Mouse (Mus musculus): ENCODE results near the gene AU040320. TPM values are rescaled to one million over a fixed set of nuclear protein-coding genes. Genes with fewer than 3 reads are reported as not detected.

The AU040320 gene
- total and polyA plus RNA-seq, 3 experiments: 3.0 to 17.0 (median 15.2) TPM

- no peak for TF ChIP-seq SIN3A (IDR thresholded peaks at IDR 0.05; ENCODE audit: low read length)
Measured at GRCm38 (mm10) chr4:126754736-126755374, 1.5 kb downstream of the AU040320 start (continued).

DNA sequence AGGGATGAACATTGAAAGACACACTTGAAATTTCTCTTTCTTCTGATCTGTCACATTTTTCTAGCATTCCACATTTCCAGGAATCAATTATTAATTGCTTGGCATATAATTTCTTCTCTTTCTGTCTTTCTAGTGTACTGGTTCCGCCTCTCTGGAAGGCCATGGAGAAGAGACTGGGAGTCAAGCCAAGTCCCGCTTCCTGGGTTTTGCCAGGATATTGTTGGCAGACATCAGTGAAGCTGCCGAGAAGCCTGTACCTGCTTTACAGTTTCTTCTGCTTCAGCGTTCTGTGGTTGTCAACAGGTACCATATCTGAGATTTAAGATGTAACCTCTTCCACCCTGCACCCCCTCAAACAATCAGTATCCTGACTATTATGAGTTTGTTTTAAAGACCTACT lies 3.4 kb downstream of the AU040320 start:
- H3K4me2 ChIP-seq (ENCODE audit: insufficient read depth, low read depth, poor library complexity, severe bottlenecking): no peak overlapping the region
- no peak overlapping the region for H3K4me3 ChIP-seq (replicated peaks in 1 of 3; ENCODE audit: low read depth in 2 of 3, low read length in 2 of 3, poor library complexity in 1 of 3)
- H3K36me3 ChIP-seq (replicated peaks in 1 of 2; ENCODE audit: control insufficient read depth in 1 of 2, insufficient read depth in 1 of 2, low read length in 1 of 2): peaks cover 12 to 27% of the 10 kb centered on the region in 2 experiments
- H3K4me1 ChIP-seq (ENCODE audit: control insufficient read depth in 1 of 2, insufficient read depth in 2 of 2): peaks cover 2 to 27% of the 10 kb centered on the region in 2 experiments; a peak in 3 of 4 replicates
- dilution Hi-C loops (cut with MboI; ENCODE audit: extremely low pct_ligation_motif_present, extremely low pct_unique_long_range_greater_than_20kb, low sequenced_read_pairs) (no loop called here), in situ Hi-C loops (cut with MboI; ENCODE audit: low pct_ligation_motif_present, low pct_unique_long_range_greater_than_20kb, low sequenced_read_pairs) (no loop called here)
- TF ChIP-seq SMC3 (IDR thresholded peaks at IDR 0.05; ENCODE audit: low read depth, low read length) (no peak), KAT2A (IDR thresholded peaks at IDR 0.05; ENCODE audit: insufficient replicate concordance, low read length) (no peak), POLR2AphosphoS2 (IDR thresholded peaks at IDR 0.05; ENCODE audit: low read depth, low read length) (no peak), MYC (IDR thresholded peaks at IDR 0.05; ENCODE audit: low read depth, low read length) (no peak)
- peaks cover 10% of the 10 kb centered on the region for H3K79me2 ChIP-seq (replicated peaks; ENCODE audit: control insufficient read depth, extremely low read depth, insufficient read depth, poor library complexity, severe bottlenecking)
- no peak for DNase-seq (ENCODE audit: extremely low read depth)
- H3K9ac ChIP-seq (ENCODE audit: insufficient read depth, low read depth): no peak overlapping the region
- H3K9me3 ChIP-seq (replicated peaks; ENCODE audit: low read length): no peaks in the 10 kb centered on the region
- H3K27me3 ChIP-seq (replicated peaks): no peaks in the 10 kb centered on the region
- no peak overlapping the region for H3K27ac ChIP-seq (ENCODE audit: insufficient read depth, low read depth)

DNA sequence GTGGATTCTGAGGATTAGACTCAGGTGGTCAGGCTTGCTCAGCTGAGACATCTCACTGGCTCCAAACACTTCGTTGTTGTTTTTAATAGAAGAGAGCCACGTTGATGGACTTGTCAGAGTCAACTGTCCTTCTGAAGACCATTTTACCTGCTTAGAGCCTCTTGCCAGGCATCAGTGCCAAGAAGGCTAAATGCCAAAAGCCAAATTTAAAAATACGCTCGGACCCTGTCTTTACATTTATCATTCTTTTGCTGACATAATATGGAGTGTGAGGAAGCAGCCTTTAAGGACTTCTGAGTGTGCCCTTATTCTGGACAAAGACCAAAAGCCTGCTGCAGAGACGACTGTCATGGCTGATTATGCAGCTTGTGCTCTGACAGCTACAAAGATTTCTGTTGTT lies 5.0 kb downstream of the AU040320 start:
- Histone ChIP-seq H3K79me2 (replicated peaks; ENCODE audit: control insufficient read depth, extremely low read depth, insufficient read depth, poor library complexity, severe bottlenecking) (no peaks in the 10 kb centered on the region), H3K4me1 (ENCODE audit: control insufficient read depth in 1 of 2, insufficient read depth in 2 of 2) (peaks cover 0 to 21% of the 10 kb centered on the region in 2 experiments; a peak in 2 of 4 replicates), H3K27me3 (replicated peaks) (no peaks in the 10 kb centered on the region), H3K36me3 (replicated peaks in 1 of 2; ENCODE audit: control insufficient read depth in 1 of 2, insufficient read depth in 1 of 2, low read length in 1 of 2) (peaks cover 12 to 37% of the 10 kb centered on the region in 2 experiments), H3K9me3 (replicated peaks; ENCODE audit: low read length) (no peaks in the 10 kb centered on the region), H3K27ac (ENCODE audit: insufficient read depth, low read depth) (no peak overlapping the region), H3K4me2 (ENCODE audit: insufficient read depth, low read depth, poor library complexity, severe bottlenecking) (no peak overlapping the region), H3K4me3 (replicated peaks in 1 of 3; ENCODE audit: low read depth in 2 of 3, low read length in 2 of 3, poor library complexity in 1 of 3) (no peak overlapping the region), H3K9ac (ENCODE audit: insufficient read depth, low read depth) (no peak overlapping the region)
- dilution Hi-C loops (cut with MboI; ENCODE audit: extremely low pct_ligation_motif_present, extremely low pct_unique_long_range_greater_than_20kb, low sequenced_read_pairs) (no loop called here), in situ Hi-C loops (cut with MboI; ENCODE audit: low pct_ligation_motif_present, low pct_unique_long_range_greater_than_20kb, low sequenced_read_pairs) (no loop called here)
- no peak for TF ChIP-seq ZKSCAN1 (IDR thresholded peaks at IDR 0.05; ENCODE audit: borderline replicate concordance, low read depth, low read length)
- no peak for TF ChIP-seq E2F4 (IDR thresholded peaks at IDR 0.05; ENCODE audit: insufficient replicate concordance, low read depth, low read length)
- no peak for TF ChIP-seq ZNF384 (IDR thresholded peaks at IDR 0.05; ENCODE audit: low read depth, low read length)
- TF ChIP-seq RAD21 (IDR thresholded peaks at IDR 0.05; ENCODE audit: low read depth, low read length): no peak
- no peak for TF ChIP-seq UBTF (IDR thresholded peaks at IDR 0.05; ENCODE audit: low read depth, low read length)
- TF ChIP-seq USF2 (conservative IDR thresholded peaks at IDR 0.05; ENCODE audit: low read depth, low read length): no peak
- TF ChIP-seq HCFC1 (IDR thresholded peaks at IDR 0.05; ENCODE audit: low read depth, low read length): no peak
- DNase-seq (ENCODE audit: extremely low read depth): no peak
